Mouse (Mus musculus) cerebellum, postnatal 14 days (tissue): ENCODE measurements at regions not wholly inside any gene's neighbourhood (a gene's known extent, or its start where the extent isn't known, plus 50 kb on each side); places are given as distances from the start of the nearest gene placed in this dataset.

ENCODE experiments used
- DNase-seq, 2 experiments: peaks; one replicate each; pipeline ENCODE4 v3.0.0; 2021; ENCODE audit warnings: mixed read lengths in 2 of 2

- DNase-seq: no peak
These were observed 776.9 kb downstream of the Kcnma1 start for GRCm38 (mm10) chr14:23237376-23237775.

DNA sequence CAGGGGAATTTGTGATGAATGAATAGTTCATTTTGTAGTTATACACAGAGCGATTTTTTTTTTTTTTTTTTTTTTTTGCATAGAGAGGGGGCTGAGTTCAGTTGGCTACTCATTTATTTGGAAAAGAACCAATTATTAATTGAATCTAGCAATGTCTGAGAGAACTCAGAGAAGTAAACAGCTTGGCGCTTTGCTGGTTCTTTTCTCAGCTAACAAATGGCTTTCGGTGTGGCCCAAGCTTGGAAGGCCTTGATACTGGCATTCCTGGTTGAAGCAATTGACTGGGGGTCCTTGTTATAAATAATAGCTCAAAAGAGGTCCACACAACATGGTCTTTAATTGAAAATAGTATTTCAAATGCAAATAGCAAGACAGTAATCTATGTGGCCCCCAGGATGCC, 815.6 kb downstream of the Kcnma1 start:
- DNase-seq: no peak

DNA sequence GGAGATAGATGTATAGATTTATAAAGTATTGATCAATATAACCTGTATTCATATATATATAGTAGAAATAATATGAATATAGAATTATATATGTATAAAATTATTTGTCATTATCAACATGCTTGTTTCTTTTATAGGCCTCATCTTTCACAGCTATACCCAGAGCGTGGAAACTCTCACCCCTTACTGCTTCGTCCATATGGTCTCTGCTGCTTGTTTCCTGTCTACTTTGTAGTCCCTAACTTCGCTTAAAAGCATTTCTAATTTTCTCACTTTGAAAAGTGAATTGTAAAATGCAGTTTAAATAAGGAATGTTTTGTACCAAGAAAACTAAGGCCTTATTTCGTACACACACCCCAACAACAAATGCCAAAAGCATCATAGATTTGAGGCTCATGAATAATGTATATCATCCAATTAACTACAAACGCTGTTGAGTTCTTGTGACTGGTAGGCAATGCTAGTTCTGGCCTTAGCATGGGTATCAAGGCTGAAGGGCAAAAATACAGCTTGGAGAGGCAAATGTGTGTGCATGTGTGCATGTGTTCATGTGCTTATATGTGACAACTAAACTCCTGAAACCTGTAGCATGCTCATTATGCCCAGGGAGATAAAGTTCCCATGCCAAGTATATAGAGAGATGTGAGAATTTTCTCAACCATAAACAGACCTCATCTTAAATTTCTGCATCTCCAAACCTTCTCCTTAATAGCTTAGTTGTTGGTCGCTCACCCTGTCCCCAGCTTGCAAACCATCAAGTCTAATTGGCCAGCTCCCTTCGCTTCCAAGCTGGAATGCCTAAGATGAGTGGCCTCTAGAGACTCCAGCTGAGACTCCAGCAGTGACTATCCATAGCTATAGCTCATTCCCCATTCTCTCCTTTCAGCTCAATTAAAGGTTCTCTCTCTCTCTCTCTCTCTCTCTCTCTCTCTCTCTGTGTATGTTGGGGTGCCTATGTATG, 819.4 kb downstream of the Kcnma1 start:
- DNase-seq: no peak

- DNase-seq: no peak
These were observed 821.7 kb downstream of the Kcnma1 start for GRCm38 (mm10) chr14:23192566-23192965.

GRCm38 (mm10) chr14:23185359-23185758, 828.9 kb downstream of the Kcnma1 start:
- DNase-seq: no peak

DNA sequence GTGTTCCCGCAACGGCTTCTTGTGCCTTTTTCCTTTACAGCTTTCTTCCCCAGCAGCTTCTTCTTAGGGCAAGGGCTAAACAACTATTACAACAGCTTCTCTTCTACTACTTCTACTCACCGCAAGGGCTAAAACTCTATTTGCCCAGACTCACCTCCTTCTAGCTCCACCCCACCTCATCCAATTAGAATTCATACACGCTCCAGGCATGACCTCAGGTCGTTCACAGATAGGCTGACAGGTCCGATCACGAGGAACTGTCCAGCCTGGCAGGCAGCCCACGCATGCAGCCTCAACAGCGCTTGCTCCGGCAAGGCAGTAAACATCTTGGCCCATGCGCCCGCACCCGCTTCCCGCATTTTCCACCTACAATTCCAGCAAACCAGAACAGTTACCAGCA, 844.9 kb downstream of the Kcnma1 start:
- DNase-seq: no peak

GRCm38 (mm10) chr14:23160567-23160966, 853.7 kb downstream of the Kcnma1 start:
- no peak for DNase-seq

GRCm38 (mm10) chr14:23150431-23150830, 863.9 kb downstream of the Kcnma1 start:
- no peak for DNase-seq

- DNase-seq: no peak
These were observed 867.3 kb downstream of the Kcnma1 start for GRCm38 (mm10) chr14:23146981-23147380.

- no peak for DNase-seq
These were observed 873.9 kb downstream of the Kcnma1 start for GRCm38 (mm10) chr14:23140385-23140784.

GRCm38 (mm10) chr14:23134723-23135122, 879.6 kb downstream of the Kcnma1 start:
- no peak for DNase-seq

DNA sequence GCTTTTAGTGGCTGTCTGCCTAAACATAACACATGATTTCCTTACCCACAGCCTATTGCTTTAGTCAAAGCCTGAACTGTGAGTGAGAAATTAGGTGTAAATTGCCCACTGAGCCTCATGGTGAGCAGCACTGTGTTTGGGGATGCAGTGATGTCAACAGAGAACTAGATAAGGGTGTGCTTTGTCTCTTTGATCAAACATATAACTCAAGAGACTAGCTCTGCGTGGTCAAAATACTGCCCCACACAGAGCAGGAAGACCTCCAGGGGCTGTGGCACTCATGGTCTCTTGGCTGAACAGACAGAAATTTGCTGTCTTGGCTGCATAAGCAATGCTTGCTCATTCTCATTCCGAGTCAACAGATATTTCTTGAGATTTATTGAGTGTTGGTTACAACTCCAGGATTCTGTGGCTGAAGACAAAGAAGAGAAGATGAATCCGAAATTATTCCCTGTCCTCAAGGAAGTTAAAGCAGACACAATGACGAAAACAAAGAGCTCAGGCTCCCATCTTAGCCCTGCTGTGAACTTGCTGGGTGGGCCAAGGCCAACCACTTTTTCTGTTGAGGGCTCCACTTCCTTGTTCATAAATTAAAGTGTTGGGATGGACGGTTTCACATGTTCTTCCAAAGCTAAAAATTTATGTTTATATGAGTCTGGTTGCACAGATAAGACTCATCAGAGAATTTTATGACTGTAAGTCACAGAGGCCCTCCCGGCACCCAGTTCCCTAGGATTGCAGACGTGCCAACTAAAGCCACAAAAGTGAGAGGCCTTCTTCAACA, 882.4 kb downstream of the Kcnma1 start:
- no peak for DNase-seq

DNA sequence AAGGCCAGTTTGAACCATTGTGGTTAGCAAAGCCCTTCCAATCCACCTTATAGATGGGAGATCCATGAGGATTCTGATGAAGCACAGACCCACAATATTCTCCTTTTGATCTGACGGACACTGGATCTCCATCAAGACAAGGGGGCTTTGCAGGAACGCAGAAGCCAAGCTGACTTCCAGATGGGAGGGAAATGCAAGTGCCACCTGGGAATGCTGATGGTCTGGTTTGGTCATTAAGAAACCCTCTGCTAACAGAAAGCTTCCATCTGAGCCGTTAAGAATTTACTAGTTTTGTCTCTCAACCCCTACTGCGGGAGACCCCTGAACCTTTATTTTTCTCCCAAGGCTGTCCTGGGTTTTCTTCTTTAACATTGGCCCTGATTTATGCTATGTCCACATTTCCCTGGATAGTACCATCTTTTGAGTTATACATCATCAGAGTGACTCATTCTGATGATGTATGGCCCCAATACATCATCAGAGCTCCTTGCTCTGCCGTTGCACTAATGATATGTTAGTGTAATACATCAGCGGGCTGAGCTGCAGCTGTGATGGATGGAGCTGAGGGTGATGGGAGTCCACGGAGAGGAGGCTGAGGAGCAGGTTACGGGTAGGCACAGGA, 898.3 kb downstream of the Kcnma1 start:
- no peak for DNase-seq

DNA sequence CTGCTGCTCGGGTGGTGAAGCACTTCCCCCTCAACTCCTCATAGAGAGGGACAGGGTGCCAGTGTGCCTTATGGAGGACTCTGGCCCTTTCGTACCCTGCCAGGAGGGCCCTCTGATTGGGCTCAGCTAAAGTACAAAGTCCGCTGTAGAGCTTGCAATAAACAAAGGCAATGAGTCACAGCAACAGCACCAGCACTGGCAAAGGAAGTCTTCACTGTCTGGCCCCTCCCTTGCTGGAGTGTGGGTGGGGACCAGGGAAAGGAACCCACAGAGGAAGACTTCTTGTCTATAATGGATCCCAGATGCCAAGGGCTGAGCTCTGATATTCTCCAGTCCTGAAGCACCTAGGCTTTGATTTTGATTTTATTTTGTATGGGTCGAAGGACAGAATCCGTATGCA, 899.4 kb downstream of the Kcnma1 start:
- no peak for DNase-seq

- DNase-seq: no peak
These were observed 899.8 kb downstream of the Kcnma1 start for GRCm38 (mm10) chr14:23114456-23114855.

GRCm38 (mm10) chr14:23112369-23112768, 901.9 kb downstream of the Kcnma1 start:
- DNase-seq: no peak

GRCm38 (mm10) chr14:23108590-23108989, 905.7 kb downstream of the Kcnma1 start:
- no peak for DNase-seq

DNA sequence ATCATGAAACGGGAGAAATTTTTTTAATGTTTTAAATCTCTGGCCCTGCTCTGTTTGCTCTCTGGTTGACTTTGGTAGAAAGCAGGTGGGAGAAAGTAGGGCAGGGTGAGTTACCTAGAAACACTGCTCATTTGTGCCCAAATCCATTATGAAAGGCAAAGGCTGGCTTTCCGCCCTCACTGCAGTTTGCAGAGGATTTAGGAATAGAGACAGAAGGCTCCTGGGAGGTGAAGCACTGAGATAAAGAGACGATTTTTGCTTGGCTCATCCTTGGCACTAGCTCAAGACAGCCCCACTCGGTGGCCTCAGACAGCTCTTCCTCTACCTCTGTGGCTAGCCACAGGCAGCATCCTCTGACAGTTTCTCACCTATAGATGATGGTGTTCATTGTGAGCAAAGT, 906.8 kb downstream of the Kcnma1 start:
- DNase-seq: peak; percentile 77 to 78
